Mouse (Mus musculus): ENCODE data around the gene Ssbp3. TPM values are rescaled to one million over a fixed set of nuclear protein-coding genes. Genes with fewer than 3 reads are reported as not detected.

Gene Ssbp3
- polyA plus RNA-seq, 1 experiment from 2014 or later = 31.5 TPM

GRCm38 (mm10) chr4:106900718-106901117 lies 9.8 kb upstream of the Ssbp3 start:
- no peak for ATAC-seq (ENCODE audit: low read depth)
- H3K27me3 ChIP-seq (ENCODE audit: control insufficient read depth, insufficient read depth, low read depth, low read length) = peaks cover 4% of the 10 kb centered on the region; the same call in 1 of the 2 replicates
- WGBS (ENCODE audit: insufficient replicate concordance) = 57% methylated on average over 6 of the region's 6 CpGs

GRCm38 (mm10) chr4:106901610-106902009 lies 8.9 kb upstream of the Ssbp3 start:
- WGBS (ENCODE audit: insufficient replicate concordance) = 25% methylated on average over 3 of the region's 3 CpGs

More at GRCm38 (mm10) chr4:106900718-106901117, 9.8 kb upstream of the Ssbp3 start:
- H3K4me1 ChIP-seq (ENCODE audit: control insufficient read depth, low read depth, low read length) = peaks cover 7% of the 10 kb centered on the region
- no peaks in the 10 kb centered on the region for H3K36me3 ChIP-seq (ENCODE audit: control insufficient read depth, insufficient read depth)
- no peak overlapping the region for H3K9ac ChIP-seq (ENCODE audit: low read depth, low read length)
- no peak overlapping the region for H3K4me3 ChIP-seq (ENCODE audit: low read depth, low read length)
- no peak overlapping the region for H3K27ac ChIP-seq (ENCODE audit: low read length)
- H3K4me2 ChIP-seq (ENCODE audit: low read depth, low read length) = no peak overlapping the region
- H3K9me3 ChIP-seq (replicated peaks; ENCODE audit: control insufficient read depth, low read length) = no peaks in the 10 kb centered on the region

GRCm38 (mm10) chr4:106902157-106902556 lies 8.3 kb upstream of the Ssbp3 start:
- Histone ChIP-seq H3K27ac (ENCODE audit: low read length) (no peak overlapping the region), H3K4me3 (ENCODE audit: low read depth, low read length) (no peak overlapping the region), H3K9ac (ENCODE audit: low read depth, low read length) (no peak overlapping the region), H3K4me2 (ENCODE audit: low read depth, low read length) (no peak overlapping the region), H3K9me3 (replicated peaks; ENCODE audit: control insufficient read depth, low read length) (no peaks in the 10 kb centered on the region), H3K4me1 (ENCODE audit: control insufficient read depth, low read depth, low read length) (peaks cover 10% of the 10 kb centered on the region), H3K36me3 (ENCODE audit: control insufficient read depth, insufficient read depth) (no peaks in the 10 kb centered on the region), H3K27me3 (ENCODE audit: control insufficient read depth, insufficient read depth, low read depth, low read length) (peaks cover 4% of the 10 kb centered on the region; the same call in 1 of the 2 replicates)
- ATAC-seq (ENCODE audit: low read depth) = no peak
- WGBS (ENCODE audit: insufficient replicate concordance) = 31% methylated on average over 8 of the region's 8 CpGs

More at GRCm38 (mm10) chr4:106901610-106902009, 8.9 kb upstream of the Ssbp3 start:
- H3K4me1 ChIP-seq (ENCODE audit: control insufficient read depth, low read depth, low read length) = peaks cover 7% of the 10 kb centered on the region
- H3K27ac ChIP-seq (ENCODE audit: low read length) = no peak overlapping the region
- no peak; the same call in 1 of the 2 replicates for ATAC-seq (ENCODE audit: low read depth)
- no peaks in the 10 kb centered on the region for H3K36me3 ChIP-seq (ENCODE audit: control insufficient read depth, insufficient read depth)
- H3K4me3 ChIP-seq (ENCODE audit: low read depth, low read length) = no peak overlapping the region
- H3K27me3 ChIP-seq (ENCODE audit: control insufficient read depth, insufficient read depth, low read depth, low read length) = peaks cover 4% of the 10 kb centered on the region; the same call in 1 of the 2 replicates
- H3K4me2 ChIP-seq (ENCODE audit: low read depth, low read length) = no peak overlapping the region
- H3K9me3 ChIP-seq (replicated peaks; ENCODE audit: control insufficient read depth, low read length) = no peaks in the 10 kb centered on the region
- no peak overlapping the region for H3K9ac ChIP-seq (ENCODE audit: low read depth, low read length)

GRCm38 (mm10) chr4:106905898-106906297 lies 4.6 kb upstream of the Ssbp3 start:
- H3K27ac ChIP-seq (ENCODE audit: low read length) = no peak overlapping the region
- no peak for ATAC-seq (ENCODE audit: low read depth)
- H3K9ac ChIP-seq (ENCODE audit: low read depth, low read length) = no peak overlapping the region
- WGBS (ENCODE audit: insufficient replicate concordance) = 69% methylated on average over 3 of the region's 3 CpGs
- H3K36me3 ChIP-seq (ENCODE audit: control insufficient read depth, insufficient read depth) = no peaks in the 10 kb centered on the region
- peaks cover 38% of the 10 kb centered on the region for H3K4me1 ChIP-seq (ENCODE audit: control insufficient read depth, low read depth, low read length)
- H3K9me3 ChIP-seq (replicated peaks; ENCODE audit: control insufficient read depth, low read length) = no peaks in the 10 kb centered on the region
- H3K4me3 ChIP-seq (ENCODE audit: low read depth, low read length) = no peak overlapping the region
- no peaks in the 10 kb centered on the region for H3K27me3 ChIP-seq (ENCODE audit: control insufficient read depth, insufficient read depth, low read depth, low read length)
- no peak overlapping the region for H3K4me2 ChIP-seq (ENCODE audit: low read depth, low read length)

GRCm38 (mm10) chr4:106907701-106908425 lies 2.6 kb upstream of the Ssbp3 start:
- Histone ChIP-seq H3K9me3 (replicated peaks; ENCODE audit: control insufficient read depth, low read length) (no peaks in the 10 kb centered on the region), H3K36me3 (ENCODE audit: control insufficient read depth, insufficient read depth) (no peaks in the 10 kb centered on the region), H3K4me1 (ENCODE audit: control insufficient read depth, low read depth, low read length) (peaks cover 38% of the 10 kb centered on the region), H3K27ac (ENCODE audit: low read length) (peak overlapping the region; percentile 99), H3K4me2 (ENCODE audit: low read depth, low read length) (peak overlapping the region; percentile 99), H3K4me3 (ENCODE audit: low read depth, low read length) (peak overlapping the region; percentile 100), H3K9ac (ENCODE audit: low read depth, low read length) (peak overlapping the region; percentile 59), H3K27me3 (ENCODE audit: control insufficient read depth, insufficient read depth, low read depth, low read length) (no peaks in the 10 kb centered on the region)
- ATAC-seq (ENCODE audit: low read depth) = no peak
- WGBS (ENCODE audit: insufficient replicate concordance) = 14% methylated on average over 17 of the region's 17 CpGs

- peak; percentile 59 for ATAC-seq (ENCODE audit: low read depth)
- Histone ChIP-seq H3K27me3 (ENCODE audit: control insufficient read depth, insufficient read depth, low read depth, low read length) (no peaks in the 10 kb centered on the region), H3K27ac (ENCODE audit: low read length) (peak overlapping the region; percentile 99), H3K36me3 (ENCODE audit: control insufficient read depth, insufficient read depth) (no peaks in the 10 kb centered on the region), H3K4me3 (ENCODE audit: low read depth, low read length) (peak overlapping the region; percentile 100), H3K4me1 (ENCODE audit: control insufficient read depth, low read depth, low read length) (peaks cover 43% of the 10 kb centered on the region), H3K9ac (ENCODE audit: low read depth, low read length) (peak overlapping the region; percentile 68), H3K4me2 (ENCODE audit: low read depth, low read length) (peak overlapping the region; percentile 99), H3K9me3 (replicated peaks; ENCODE audit: control insufficient read depth, low read length) (no peaks in the 10 kb centered on the region)
- WGBS (ENCODE audit: insufficient replicate concordance) = 4% methylated on average over 3 of the region's 3 CpGs
Measured at GRCm38 (mm10) chr4:106908426-106908809, 2.1 kb upstream of the Ssbp3 start.

GRCm38 (mm10) chr4:106908950-106909751 lies 1.4 kb upstream of the Ssbp3 start:
- Histone ChIP-seq H3K27me3 (ENCODE audit: control insufficient read depth, insufficient read depth, low read depth, low read length) (no peaks in the 10 kb centered on the region), H3K4me3 (ENCODE audit: low read depth, low read length) (peak overlapping the region; percentile 100), H3K36me3 (ENCODE audit: control insufficient read depth, insufficient read depth) (peaks cover 3% of the 10 kb centered on the region), H3K4me2 (ENCODE audit: low read depth, low read length) (peak overlapping the region; percentile 99), H3K9me3 (replicated peaks; ENCODE audit: control insufficient read depth, low read length) (no peaks in the 10 kb centered on the region), H3K4me1 (ENCODE audit: control insufficient read depth, low read depth, low read length) (peaks cover 50% of the 10 kb centered on the region), H3K9ac (ENCODE audit: low read depth, low read length) (peak overlapping the region; percentile 68), H3K27ac (ENCODE audit: low read length) (peak overlapping the region; percentile 99)
- 5% methylated on average over 10 of the region's 10 CpGs for WGBS (ENCODE audit: insufficient replicate concordance)
- ATAC-seq (ENCODE audit: low read depth) = peak; percentile 12

GRCm38 (mm10) chr4:106909797-106910196 lies 704 bp upstream of the Ssbp3 start:
- 0% methylated on average over 6 of the region's 6 CpGs for WGBS (ENCODE audit: insufficient replicate concordance)

More at GRCm38 (mm10) chr4:106909797-106910196, 704 bp upstream of the Ssbp3 start:
- no peak for ATAC-seq (ENCODE audit: low read depth)
- Histone ChIP-seq H3K4me1 (ENCODE audit: control insufficient read depth, low read depth, low read length) (peaks cover 57% of the 10 kb centered on the region), H3K4me3 (ENCODE audit: low read depth, low read length) (peak overlapping the region; percentile 100), H3K27me3 (ENCODE audit: control insufficient read depth, insufficient read depth, low read depth, low read length) (no peaks in the 10 kb centered on the region), H3K36me3 (ENCODE audit: control insufficient read depth, insufficient read depth) (peaks cover 6% of the 10 kb centered on the region), H3K4me2 (ENCODE audit: low read depth, low read length) (peak overlapping the region; percentile 99), H3K9ac (ENCODE audit: low read depth, low read length) (peak overlapping the region; percentile 68), H3K27ac (ENCODE audit: low read length) (peak overlapping the region; percentile 99), H3K9me3 (replicated peaks; ENCODE audit: control insufficient read depth, low read length) (no peaks in the 10 kb centered on the region)

Measured in liver, embryonic 16.5 days (tissue).